Mouse (Mus musculus) liver, postnatal 0 days (tissue): ENCODE measurements around the gene Col4a3.

Experiments used
- CTCF ChIP-seq: sonication (generic); IDR thresholded peaks from 2 replicates; pipeline ENCODE4 v1.5.1; 2016; ENCODE audit warnings: antibody characterized with exemption, low read depth
- EP300 ChIP-seq: IDR thresholded peaks from 2 replicates; pipeline ENCODE4 v1.6.1; 2016; ENCODE audit warnings: antibody characterized with exemption, low read depth, mild to moderate bottlenecking

DNA sequence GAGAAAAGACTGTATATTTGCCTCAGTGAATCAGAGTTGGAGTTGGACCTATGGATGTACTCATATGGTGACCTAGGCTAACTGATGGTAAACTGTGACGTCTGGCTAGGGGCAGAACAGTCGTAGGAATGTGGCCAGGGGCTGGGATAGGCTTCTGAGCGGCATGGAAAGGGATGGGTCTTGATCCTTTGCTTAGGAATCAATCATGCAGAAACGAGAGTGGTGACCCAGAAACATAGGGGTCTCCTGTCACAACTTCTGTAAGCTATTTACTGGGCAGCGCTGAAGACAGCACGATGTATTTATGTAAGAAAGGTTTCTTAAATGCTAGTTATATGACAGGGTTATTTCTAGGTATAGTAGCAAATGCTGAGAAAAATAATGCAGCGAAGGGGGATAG, 67.3 kb downstream of the Col4a3 start:
- TF ChIP-seq EP300: no peak
- TF ChIP-seq CTCF: no peak
